Mouse (Mus musculus): Measurements from ENCODE around the gene Gpa33. TPM values are rescaled to one million over a fixed set of nuclear protein-coding genes. Genes with fewer than 3 reads are reported as not detected.

Gpa33 gene
- polyA plus RNA-seq, 2 experiments = 0.01 TPM; not detected in 1

DNA sequence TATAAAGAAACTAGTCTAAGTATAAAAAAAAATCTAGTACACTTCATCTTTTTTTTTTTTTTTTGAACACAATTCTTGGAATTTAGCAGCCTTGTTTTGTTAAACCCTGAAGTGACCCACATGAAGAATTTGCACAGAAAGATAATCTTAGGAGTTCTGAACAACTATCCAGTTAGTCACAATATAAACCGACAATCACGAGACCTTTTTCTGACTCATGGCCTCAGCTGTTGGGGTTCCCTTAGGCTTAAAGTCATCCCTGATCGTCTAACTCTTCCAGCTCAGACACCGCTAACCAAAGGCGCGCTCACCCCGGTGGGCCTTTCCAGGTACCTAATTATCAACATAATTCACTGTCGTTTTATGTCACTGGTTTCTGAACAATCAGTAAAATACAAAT is 6.3 kb upstream of the Gpa33 start:
- DNase-seq (ENCODE audit: low read depth in 3 of 3, low spot score in 3 of 3) (no peak), ATAC-seq (ENCODE audit: insufficient read depth) (no peak)
- no peak for TF ChIP-seq EP300 (IDR thresholded peaks at IDR 0.05; ENCODE audit: low read depth)
- Histone ChIP-seq H3K36me3 (replicated peaks; ENCODE audit: control insufficient read depth, insufficient read depth, low read depth) (no peaks in the 10 kb centered on the region), H3K4me2 (ENCODE audit: low read depth) (no peak overlapping the region), H3K4me3 (ENCODE audit: insufficient read depth in 1 of 2, low read depth in 2 of 2, low read length in 2 of 2) (no peak overlapping the region), H3K27ac (no peak overlapping the region), H3K9ac (replicated peaks) (no peak overlapping the region), H3K27me3 (ENCODE audit: control insufficient read depth, insufficient read depth, low read length) (no peaks in the 10 kb centered on the region), H3K9me3 (ENCODE audit: control insufficient read depth, low read length) (no peaks in the 10 kb centered on the region), H3K4me1 (replicated peaks; ENCODE audit: control insufficient read depth in 2 of 2, insufficient read depth in 2 of 2, low read length in 1 of 2) (peaks cover 0 to 15% of the 10 kb centered on the region in 2 experiments; a peak in 2 of 4 replicates)
- 84% methylated on average over 8 of the region's 8 CpGs for WGBS (ENCODE audit: insufficient replicate concordance)

DNA sequence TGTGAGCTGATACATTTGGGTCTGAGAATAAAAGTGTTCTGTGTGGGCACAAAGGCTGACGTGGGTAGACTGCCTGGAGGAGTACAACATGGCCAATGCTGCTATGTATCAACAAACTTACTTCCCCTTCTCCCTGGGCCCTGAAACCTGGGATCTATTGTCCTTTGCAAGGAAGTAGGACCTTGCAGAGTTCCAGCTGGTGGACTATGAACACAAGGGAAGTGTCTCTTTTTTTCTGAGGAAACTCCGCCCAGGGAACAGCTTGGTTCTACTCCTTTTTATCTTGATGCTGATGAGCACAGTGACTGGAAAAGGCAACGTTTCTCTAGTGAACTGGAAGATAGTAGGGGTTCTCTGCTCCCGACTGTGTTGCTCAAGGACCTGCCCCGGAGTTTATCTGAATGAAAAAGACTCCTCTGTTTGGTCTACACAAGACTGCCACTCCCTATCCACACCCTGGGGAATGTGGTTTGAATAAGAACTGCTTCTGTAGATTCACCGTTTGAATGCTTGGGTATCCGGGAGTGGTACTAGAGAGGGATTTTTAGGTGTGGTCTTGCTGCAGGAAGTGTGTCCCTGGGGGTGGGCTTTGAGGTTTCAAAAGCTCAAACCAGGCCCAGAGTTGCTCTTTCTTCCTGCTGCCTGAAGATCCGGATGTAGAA is 5.0 kb upstream of the Gpa33 start:
- WGBS (ENCODE audit: insufficient replicate concordance) = 24% methylated on average over 8 of the region's 8 CpGs
- DNase-seq (ENCODE audit: low read depth in 3 of 3, low spot score in 3 of 3) (no peak), ATAC-seq (ENCODE audit: insufficient read depth) (peak; percentile 84)
- Histone ChIP-seq H3K4me2 (ENCODE audit: low read depth) (no peak overlapping the region), H3K27me3 (ENCODE audit: control insufficient read depth, insufficient read depth, low read length) (no peaks in the 10 kb centered on the region), H3K9ac (replicated peaks) (no peak overlapping the region), H3K36me3 (replicated peaks; ENCODE audit: control insufficient read depth, insufficient read depth, low read depth) (no peaks in the 10 kb centered on the region), H3K27ac (no peak overlapping the region), H3K4me1 (replicated peaks; ENCODE audit: control insufficient read depth in 2 of 2, insufficient read depth in 2 of 2, low read length in 1 of 2) (peaks cover 0 to 15% of the 10 kb centered on the region in 2 experiments; a peak in 2 of 4 replicates), H3K9me3 (ENCODE audit: control insufficient read depth, low read length) (no peaks in the 10 kb centered on the region), H3K4me3 (ENCODE audit: insufficient read depth in 1 of 2, low read depth in 2 of 2, low read length in 2 of 2) (no peak overlapping the region)
- no peak for TF ChIP-seq CTCF (IDR thresholded peaks at IDR 0.05; ENCODE audit: low read depth)
- no peak for TF ChIP-seq EP300 (IDR thresholded peaks at IDR 0.05; ENCODE audit: low read depth)

DNA sequence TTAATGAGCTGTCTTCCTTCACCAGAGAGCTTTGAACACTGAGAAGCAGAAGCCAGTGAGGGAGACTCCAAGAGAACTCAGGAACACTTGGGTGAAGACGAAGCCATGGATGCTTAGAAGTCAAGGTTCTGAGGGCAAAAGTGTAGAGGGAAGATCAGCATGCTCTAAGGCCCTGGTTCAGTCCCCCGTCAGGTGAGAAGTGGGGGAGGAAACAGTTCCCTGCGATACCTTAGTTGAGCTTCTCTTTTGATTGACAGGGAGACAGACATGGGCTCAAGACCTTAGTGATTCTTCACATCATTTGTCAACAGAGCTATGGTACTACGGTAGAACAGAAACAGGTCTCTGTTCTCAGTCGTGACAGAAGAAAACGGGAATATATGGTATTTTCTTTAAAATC is 3.7 kb upstream of the Gpa33 start:
- Histone ChIP-seq H3K4me1 (replicated peaks; ENCODE audit: control insufficient read depth in 2 of 2, insufficient read depth in 2 of 2, low read length in 1 of 2) (peaks cover 0 to 15% of the 10 kb centered on the region in 2 experiments; a peak in 2 of 4 replicates), H3K9me3 (ENCODE audit: control insufficient read depth, low read length) (no peaks in the 10 kb centered on the region), H3K9ac (replicated peaks) (no peak overlapping the region), H3K36me3 (replicated peaks; ENCODE audit: control insufficient read depth, insufficient read depth, low read depth) (no peaks in the 10 kb centered on the region), H3K4me2 (ENCODE audit: low read depth) (no peak overlapping the region), H3K27me3 (ENCODE audit: control insufficient read depth, insufficient read depth, low read length) (no peaks in the 10 kb centered on the region), H3K27ac (no peak overlapping the region), H3K4me3 (ENCODE audit: insufficient read depth in 1 of 2, low read depth in 2 of 2, low read length in 2 of 2) (no peak overlapping the region)
- no peak for ATAC-seq (ENCODE audit: insufficient read depth)
- TF ChIP-seq CTCF (IDR thresholded peaks at IDR 0.05; ENCODE audit: low read depth) (no peak), EP300 (IDR thresholded peaks at IDR 0.05; ENCODE audit: low read depth) (no peak)
- 74% methylated on average over 6 of the region's 6 CpGs for WGBS (ENCODE audit: insufficient replicate concordance)
- no peak for DNase-seq (ENCODE audit: low read depth in 3 of 3, low spot score in 3 of 3)

DNA sequence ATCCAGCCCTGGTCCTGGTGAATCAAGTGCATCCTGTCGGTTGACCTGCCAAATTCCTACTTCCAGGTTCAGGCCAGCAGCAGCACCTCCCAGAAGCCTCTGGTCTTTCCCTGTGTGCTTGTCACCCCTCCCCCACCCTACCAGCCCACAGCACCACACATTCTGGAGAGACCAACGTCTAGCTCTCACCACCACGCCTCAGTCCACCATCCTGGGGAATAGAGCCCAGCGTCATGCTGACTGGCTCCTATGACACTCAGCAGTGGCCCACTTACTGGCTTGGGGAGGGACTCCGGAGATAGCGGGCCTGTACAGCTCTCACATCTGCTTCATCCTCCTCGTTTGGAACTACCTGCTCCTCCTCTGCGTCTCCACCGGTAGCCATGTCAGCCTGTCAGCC is 3.2 kb upstream of the Gpa33 start:
- Histone ChIP-seq H3K4me1 (replicated peaks; ENCODE audit: control insufficient read depth in 2 of 2, insufficient read depth in 2 of 2, low read length in 1 of 2) (peaks cover 0 to 15% of the 10 kb centered on the region in 2 experiments; a peak in 2 of 4 replicates), H3K27ac (no peak overlapping the region), H3K4me3 (ENCODE audit: insufficient read depth in 1 of 2, low read depth in 2 of 2, low read length in 2 of 2) (no peak overlapping the region), H3K9ac (replicated peaks) (no peak overlapping the region), H3K4me2 (ENCODE audit: low read depth) (no peak overlapping the region), H3K27me3 (ENCODE audit: control insufficient read depth, insufficient read depth, low read length) (no peaks in the 10 kb centered on the region), H3K9me3 (ENCODE audit: control insufficient read depth, low read length) (no peaks in the 10 kb centered on the region), H3K36me3 (replicated peaks; ENCODE audit: control insufficient read depth, insufficient read depth, low read depth) (no peaks in the 10 kb centered on the region)
- no peak for TF ChIP-seq EP300 (IDR thresholded peaks at IDR 0.05; ENCODE audit: low read depth)
- no peak for TF ChIP-seq CTCF (IDR thresholded peaks at IDR 0.05; ENCODE audit: low read depth)
- ATAC-seq (ENCODE audit: insufficient read depth) = no peak; the same call in 1 of the 2 replicates
- WGBS (ENCODE audit: insufficient replicate concordance) = 56% methylated on average over 9 of the region's 9 CpGs
- no peak for DNase-seq (ENCODE audit: low read depth in 3 of 3, low spot score in 3 of 3)

DNA sequence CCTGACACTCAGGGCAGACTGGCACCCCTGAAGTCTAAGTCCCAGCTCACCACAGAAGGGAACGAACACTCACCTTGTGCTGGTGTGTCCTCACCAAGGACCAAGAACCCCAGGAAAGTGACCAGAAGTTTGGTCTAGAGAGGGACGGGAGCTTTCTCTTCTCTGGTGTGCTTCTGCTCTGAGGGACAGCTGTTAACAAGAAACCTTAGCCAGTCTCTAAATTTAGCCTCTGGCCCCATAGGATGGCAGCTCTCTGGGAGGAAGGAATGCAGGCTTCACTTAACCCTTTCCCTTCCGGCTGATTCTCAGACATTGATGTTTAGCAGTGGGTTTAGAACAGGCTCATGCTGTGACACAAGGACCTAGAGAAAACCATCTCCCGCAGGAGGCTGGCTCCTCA is 2.3 kb upstream of the Gpa33 start, which contains the start of gene Dusp27:
TSS of gene Dusp27 (minus strand) at position 204 of the 400 bp plus-strand sequence.
- Histone ChIP-seq H3K36me3 (replicated peaks; ENCODE audit: control insufficient read depth, insufficient read depth, low read depth) (no peaks in the 10 kb centered on the region), H3K9ac (replicated peaks) (no peak within 1 kb of the TSS), H3K27ac (no peak within 1 kb of the TSS), H3K4me2 (ENCODE audit: low read depth) (no peak within 1 kb of the TSS), H3K9me3 (ENCODE audit: control insufficient read depth, low read length) (no peaks in the 10 kb centered on the region), H3K4me1 (replicated peaks; ENCODE audit: control insufficient read depth in 2 of 2, insufficient read depth in 2 of 2, low read length in 1 of 2) (peaks cover 0 to 15% of the 10 kb centered on the region in 2 experiments; a peak in 2 of 4 replicates), H3K27me3 (ENCODE audit: control insufficient read depth, insufficient read depth, low read length) (no peaks in the 10 kb centered on the region), H3K4me3 (ENCODE audit: insufficient read depth in 1 of 2, low read depth in 2 of 2, low read length in 2 of 2) (no peak within 1 kb of the TSS)
- 51% methylated on average over 4 of the region's 4 CpGs for WGBS (ENCODE audit: insufficient replicate concordance)
- no peak for TF ChIP-seq EP300 (IDR thresholded peaks at IDR 0.05; ENCODE audit: low read depth)
- TF ChIP-seq CTCF (IDR thresholded peaks at IDR 0.05; ENCODE audit: low read depth) = no peak
- no peak for ATAC-seq (ENCODE audit: insufficient read depth)
- no peak for DNase-seq (ENCODE audit: low read depth in 3 of 3, low spot score in 3 of 3)

Measured in liver, embryonic 14.5 days (tissue).